Mouse (Mus musculus) C2C12 (cell line): ENCODE results near the gene Bpifb9b.

Source experiments
- CEBPB ChIP-seq: IDR thresholded peaks from one replicate; pipeline ENCODE4 v1.6.1; 2011; ENCODE audit warnings: low read depth, mild to moderate bottlenecking, control low read depth, moderate library complexity
- CTCF ChIP-seq: IDR thresholded peaks from one replicate; pipeline ENCODE4 v1.5.1; 2011; ENCODE audit not compliant: control insufficient read depth, insufficient read depth, insufficient read length
- MAX ChIP-seq: IDR thresholded peaks from one replicate; pipeline ENCODE4 v1.6.1; 2011; ENCODE audit warnings: mild to moderate bottlenecking, control low read depth
- MYOD1 ChIP-seq: IDR thresholded peaks from one replicate; pipeline ENCODE4 v1.6.1; 2011; ENCODE audit warnings: low read depth; ENCODE audit not compliant: control insufficient read depth, insufficient read length
- MYOG ChIP-seq: IDR thresholded peaks from one replicate; pipeline ENCODE4 v1.6.1; 2011; ENCODE audit not compliant: control insufficient read depth, insufficient read length; ENCODE audit errors: extremely low read depth

DNA sequence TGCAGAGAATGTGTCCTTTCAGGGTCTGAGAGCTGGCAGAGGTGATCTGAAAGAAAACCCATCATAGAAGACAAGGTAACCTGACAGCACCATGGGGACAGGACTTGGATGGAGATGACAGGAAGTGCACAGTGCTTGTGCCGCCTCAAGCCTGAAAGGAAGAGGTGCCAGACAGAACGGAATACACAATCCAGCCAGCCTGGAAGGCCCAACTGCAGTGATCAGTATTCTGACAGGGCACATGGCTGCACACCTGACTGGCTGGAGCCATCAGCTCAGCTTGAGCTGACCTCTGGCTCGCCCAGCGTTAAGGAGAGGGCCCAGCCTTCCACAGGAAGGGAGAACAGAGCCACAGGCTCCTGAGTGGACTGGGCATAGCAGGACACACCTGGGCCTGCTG is 28.5 kb downstream of the Bpifb9b start:
- TF ChIP-seq CEBPB (no peak), CTCF (no peak), MAX (no peak), MYOG (no peak), MYOD1 (no peak)
